Mouse (Mus musculus) left cerebral cortex, adult 8-10 months (tissue): ENCODE data around the gene Erbb4. TPM values are rescaled to one million over a fixed set of nuclear protein-coding genes. Genes with fewer than 3 reads are reported as not detected.

Experiments
- DNase-seq, 2 experiments: peaks; one replicate each; pipeline ENCODE4 v3.0.0; 2022; ENCODE audit warnings: low spot score in 2 of 2
- total RNA-seq, 4 experiments: library from RNA; stranded (reverse); gene quantifications; 2 replicates each; pipeline ENCODE4 v1.2.4; 2022

The Erbb4 gene
- 10 to 100 TPM; 50.5 to 68.5 (median 57.1) TPM for total RNA-seq

- peak in 1 of 2 experiments; percentile 12 for DNase-seq
Observed at GRCm38 (mm10) chr1:69107485-69108158, at the start of gene Erbb4. Gene Erbb4, minus strand, starts transcription at chr1:69108059.

GRCm38 (mm10) chr1:69157346-69157745, 49.5 kb upstream of the Erbb4 start:
- DNase-seq: no peak

GRCm38 (mm10) chr1:69141341-69141740, 33.5 kb upstream of the Erbb4 start:
- DNase-seq: no peak

GRCm38 (mm10) chr1:69139519-69139868, 31.6 kb upstream of the Erbb4 start:
- no peak for DNase-seq

GRCm38 (mm10) chr1:69138856-69139518, 31.1 kb upstream of the Erbb4 start:
- DNase-seq: peak in 1 of 2 experiments; percentile 9

GRCm38 (mm10) chr1:69124147-69124848, 16.4 kb upstream of the Erbb4 start:
- no peak for DNase-seq

- DNase-seq: no peak
Observed at GRCm38 (mm10) chr1:69118249-69118938, 10.5 kb upstream of the Erbb4 start.

- peak; percentile 13 to 15 for DNase-seq
Observed at GRCm38 (mm10) chr1:69108159-69108925, 483 bp upstream of the Erbb4 start.

GRCm38 (mm10) chr1:69106937-69107461, 860 bp downstream of the Erbb4 start:
- peak; percentile 9 to 13 for DNase-seq

GRCm38 (mm10) chr1:69106322-69106761, 1.5 kb downstream of the Erbb4 start:
- DNase-seq: peak in 1 of 2 experiments; percentile 12

GRCm38 (mm10) chr1:69105493-69106321, 2.2 kb downstream of the Erbb4 start:
- DNase-seq: peak; percentile 14 to 26

GRCm38 (mm10) chr1:69105096-69105492, 2.8 kb downstream of the Erbb4 start:
- DNase-seq: no peak

GRCm38 (mm10) chr1:69103211-69103706, 4.6 kb downstream of the Erbb4 start:
- no peak for DNase-seq

GRCm38 (mm10) chr1:69101670-69102069, 6.2 kb downstream of the Erbb4 start:
- no peak for DNase-seq

GRCm38 (mm10) chr1:69093052-69093451, 14.8 kb downstream of the Erbb4 start:
- no peak for DNase-seq

- no peak for DNase-seq
Observed at GRCm38 (mm10) chr1:69089331-69089730, 18.5 kb downstream of the Erbb4 start.

GRCm38 (mm10) chr1:69085753-69086152, 22.1 kb downstream of the Erbb4 start:
- DNase-seq: no peak

GRCm38 (mm10) chr1:69048918-69049317, 58.9 kb downstream of the Erbb4 start:
- DNase-seq: no peak

GRCm38 (mm10) chr1:69046228-69046978, 61.5 kb downstream of the Erbb4 start:
- no peak for DNase-seq
